Mouse (Mus musculus) urinary bladder, postnatal 10 days (tissue): Measurements from ENCODE around the gene Ppp1r15b.

Experiments
- DNase-seq: peaks from one replicate; pipeline ENCODE4 v3.0.0; 2022; ENCODE audit warnings: low spot score

Ppp1r15b gene

DNA sequence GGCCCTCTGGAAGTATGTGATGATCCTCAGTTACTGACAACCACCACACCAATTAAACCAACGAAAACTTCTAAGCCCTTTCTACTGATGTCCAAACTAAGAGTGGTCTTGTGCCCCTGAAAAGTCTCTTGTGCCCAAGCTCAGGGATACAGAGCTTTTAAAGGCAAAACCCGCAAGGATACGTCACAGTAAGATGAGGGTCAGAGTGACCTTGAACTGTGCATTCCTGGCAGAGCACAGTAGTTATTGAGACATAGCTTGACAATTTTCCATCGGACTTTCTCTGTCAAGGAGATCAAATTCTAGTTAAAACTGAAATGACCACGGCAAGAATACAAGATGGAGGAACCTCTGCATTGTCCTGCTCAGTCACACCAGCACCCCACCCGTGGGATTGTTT is 9.7 kb upstream of the Ppp1r15b start:
- no peak for DNase-seq

DNA sequence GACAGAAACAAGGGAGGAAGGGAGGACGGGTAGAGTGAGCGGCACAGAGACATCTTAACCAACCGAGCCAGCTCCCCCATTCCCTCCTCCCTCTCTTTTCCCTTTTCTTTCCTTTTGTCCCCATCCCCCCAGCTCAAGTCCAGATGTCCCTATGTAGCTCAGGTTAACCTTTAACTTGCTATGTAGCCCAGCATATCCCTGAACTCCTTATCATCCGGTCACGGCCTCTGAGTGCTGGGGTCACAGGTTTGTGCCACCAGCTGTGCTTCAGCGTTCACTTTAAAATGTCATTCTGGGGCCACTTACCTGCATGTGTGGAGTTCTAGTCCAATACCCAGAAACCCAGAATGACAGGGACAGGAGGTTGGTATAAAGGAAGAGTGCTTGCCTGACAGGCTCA is 6.8 kb upstream of the Ppp1r15b start:
- DNase-seq: no peak

GRCm38 (mm10) chr1:133125640-133126364 is 5.1 kb upstream of the Ppp1r15b start:
- DNase-seq: no peak

- no peak for DNase-seq
These were observed 4.6 kb upstream of the Ppp1r15b start for GRCm38 (mm10) chr1:133126365-133126740.

DNA sequence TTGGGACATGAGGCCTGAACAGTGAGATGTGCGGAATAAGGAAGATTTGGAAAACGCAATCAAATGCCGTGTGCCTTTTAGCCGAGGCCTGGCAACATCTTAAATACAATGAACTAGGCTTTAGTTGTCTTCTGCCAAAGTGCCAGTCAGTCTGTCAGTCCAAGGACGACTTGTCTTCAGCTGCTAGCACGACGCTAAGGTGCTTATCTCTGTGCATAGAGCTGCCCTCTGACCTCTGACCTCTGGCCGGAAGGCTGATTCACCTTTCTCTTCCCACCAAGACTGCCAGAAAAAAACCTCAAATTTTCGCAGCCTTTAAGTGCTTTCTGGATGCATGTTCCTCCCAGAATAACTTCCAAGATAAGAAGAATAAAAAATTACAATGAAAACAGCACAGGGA is 3.6 kb upstream of the Ppp1r15b start:
- no peak for DNase-seq

DNA sequence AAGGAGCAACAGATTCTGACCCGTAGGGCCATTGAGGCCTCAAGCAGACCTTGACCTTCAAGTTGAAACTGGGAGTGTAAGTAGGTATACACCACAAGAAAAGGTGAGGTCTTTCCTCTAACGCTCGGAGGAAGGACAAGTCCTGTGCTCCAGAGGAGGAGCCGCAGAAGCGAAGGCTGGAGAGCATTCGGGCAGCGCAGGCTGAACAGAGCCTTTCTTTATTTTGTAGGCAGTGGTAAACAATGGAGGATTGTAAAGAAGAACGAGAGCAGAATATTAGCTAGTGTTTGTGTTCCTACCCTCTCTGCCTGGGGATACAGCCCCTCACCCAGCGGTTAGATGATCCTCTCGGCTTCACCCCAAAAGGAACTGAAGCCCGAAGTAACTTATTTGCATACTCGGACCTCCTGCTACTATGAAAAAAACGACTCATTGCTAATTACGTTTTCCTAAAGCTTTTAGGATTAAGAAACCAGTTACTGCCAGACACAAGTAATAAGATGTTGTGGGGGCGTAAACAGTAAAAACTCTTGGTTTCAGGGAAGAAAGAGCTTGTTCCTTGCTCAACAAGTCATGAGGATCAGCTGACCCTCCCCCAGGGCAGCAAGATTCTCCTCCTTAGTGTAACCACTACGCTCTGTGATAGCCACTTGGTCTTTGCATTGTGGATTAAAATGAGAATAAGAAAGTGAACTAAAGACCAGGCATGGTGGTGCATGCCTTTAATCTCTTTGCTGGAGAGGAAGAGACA is 1.3 kb upstream of the Ppp1r15b start:
- DNase-seq: no peak

DNA sequence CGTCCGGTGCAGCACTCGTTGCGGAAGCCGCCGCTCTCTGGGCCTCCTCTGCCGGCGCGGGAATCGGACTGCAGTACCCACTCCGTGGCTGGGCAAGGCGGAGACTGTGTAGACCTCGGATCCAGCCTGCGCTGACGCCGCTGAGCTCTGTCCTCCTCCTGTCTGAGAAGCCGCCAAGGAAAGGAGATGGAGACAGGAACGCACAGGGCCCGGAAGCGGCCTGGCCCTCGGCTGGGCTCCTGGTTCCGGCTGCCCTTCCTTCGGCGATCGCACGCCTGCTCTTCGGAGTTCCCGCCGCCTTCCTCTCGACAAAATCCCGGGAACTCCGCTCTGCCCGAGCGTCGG is 590 bp downstream of the Ppp1r15b start:
- DNase-seq: no peak

DNA sequence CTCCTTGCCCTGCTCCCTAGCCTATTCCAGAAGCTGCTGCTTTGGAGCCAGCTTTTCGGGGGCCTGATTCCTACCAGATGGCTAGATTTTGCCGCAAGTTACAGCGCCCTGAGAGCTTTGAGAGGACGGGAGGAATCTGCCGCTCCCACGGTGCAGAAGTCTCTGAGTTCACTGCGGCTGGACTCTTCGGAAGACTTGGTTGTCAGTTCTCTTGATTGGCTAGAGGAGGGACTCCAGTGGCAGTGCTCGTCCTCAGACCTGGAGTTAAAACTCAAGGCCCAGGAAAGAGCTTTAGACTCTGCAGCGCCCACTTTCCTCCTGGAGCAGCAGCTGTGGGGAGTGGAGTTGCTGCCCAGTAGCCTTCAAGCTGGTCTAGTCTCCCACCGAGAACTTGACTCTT is 993 bp downstream of the Ppp1r15b start:
- no peak for DNase-seq

DNA sequence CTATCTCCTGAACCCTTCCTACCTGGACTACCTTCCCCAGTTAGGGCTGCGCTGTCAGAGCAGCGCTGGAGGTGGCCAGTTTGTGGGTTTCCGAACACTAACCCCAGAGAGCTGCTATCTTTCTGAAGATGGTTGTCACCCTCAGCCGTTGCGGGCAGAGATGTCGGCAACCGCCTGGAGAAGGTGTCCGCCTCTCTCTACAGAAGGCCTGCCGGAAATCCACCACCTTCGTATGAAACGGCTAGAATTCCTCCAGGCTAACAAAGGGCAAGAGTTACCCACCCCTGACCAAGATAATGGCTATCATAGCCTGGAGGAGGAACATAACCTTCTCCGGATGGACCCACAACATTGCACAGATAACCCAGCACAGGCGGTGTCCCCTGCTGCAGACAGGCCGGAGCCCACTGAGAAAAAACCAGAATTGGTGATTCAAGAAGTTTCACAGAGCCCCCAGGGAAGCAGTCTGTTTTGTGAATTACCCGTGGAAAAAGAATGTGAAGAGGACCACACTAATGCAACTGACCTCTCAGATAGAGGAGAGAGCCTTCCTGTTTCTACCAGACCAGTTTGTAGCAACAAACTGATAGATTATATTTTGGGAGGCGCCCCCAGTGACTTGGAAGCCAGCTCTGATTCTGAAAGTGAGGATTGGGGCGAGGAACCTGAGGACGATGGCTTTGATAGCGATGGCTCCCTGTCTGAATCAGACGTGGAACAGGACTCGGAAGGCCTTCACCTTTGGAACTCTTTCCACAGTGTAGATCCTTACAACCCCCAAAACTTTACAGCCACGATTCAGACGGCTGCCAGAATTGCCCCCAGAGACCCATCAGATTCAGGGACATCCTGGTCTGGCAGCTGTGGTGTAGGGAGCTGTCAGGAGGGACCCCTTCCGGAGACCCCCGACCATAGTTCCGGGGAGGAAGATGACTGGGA is 1.7 kb downstream of the Ppp1r15b start:
- DNase-seq: no peak

GRCm38 (mm10) chr1:133133425-133133824 is 2.5 kb downstream of the Ppp1r15b start:
- DNase-seq: no peak

- no peak for DNase-seq
These were observed 3.1 kb downstream of the Ppp1r15b start for GRCm38 (mm10) chr1:133134071-133134470.

DNA sequence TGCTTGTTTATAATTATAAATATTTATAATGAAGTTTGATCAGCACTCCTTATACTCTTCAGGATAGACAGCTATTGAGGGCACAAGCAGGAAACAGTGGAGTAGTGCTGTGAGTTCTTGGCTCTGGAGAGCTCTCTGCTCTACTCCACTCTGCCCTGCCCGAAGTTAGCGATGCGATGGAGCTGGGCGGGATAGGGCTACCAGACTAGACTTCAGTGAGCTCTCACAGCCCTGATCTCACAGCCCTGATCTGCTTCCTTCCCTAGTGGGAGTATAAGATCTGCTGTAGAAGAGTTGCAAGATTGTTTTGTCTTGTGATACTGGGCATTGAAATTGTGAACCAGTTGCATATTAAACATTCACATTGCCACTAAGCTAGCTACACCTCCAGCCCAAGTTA is 3.9 kb downstream of the Ppp1r15b start:
- DNase-seq: no peak

DNA sequence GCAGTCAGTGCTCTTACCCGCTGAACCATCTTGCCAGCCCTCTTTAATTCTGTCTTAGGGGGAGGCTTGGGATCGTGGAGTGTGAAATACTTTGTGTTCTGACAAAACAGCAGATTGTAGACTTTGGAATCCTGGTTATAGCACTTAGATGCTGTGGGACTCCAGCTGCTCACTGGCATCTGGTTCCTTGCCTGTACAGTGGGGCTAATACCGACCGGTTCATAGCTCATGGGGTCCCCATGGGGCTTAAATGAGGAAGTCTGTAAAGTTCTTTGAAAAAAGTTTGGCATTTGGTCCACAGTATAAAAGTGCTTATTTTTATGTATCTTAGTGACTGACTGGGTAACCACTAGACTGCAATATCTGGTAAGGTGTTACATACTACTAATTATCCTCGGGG is 4.9 kb downstream of the Ppp1r15b start:
- no peak for DNase-seq

DNA sequence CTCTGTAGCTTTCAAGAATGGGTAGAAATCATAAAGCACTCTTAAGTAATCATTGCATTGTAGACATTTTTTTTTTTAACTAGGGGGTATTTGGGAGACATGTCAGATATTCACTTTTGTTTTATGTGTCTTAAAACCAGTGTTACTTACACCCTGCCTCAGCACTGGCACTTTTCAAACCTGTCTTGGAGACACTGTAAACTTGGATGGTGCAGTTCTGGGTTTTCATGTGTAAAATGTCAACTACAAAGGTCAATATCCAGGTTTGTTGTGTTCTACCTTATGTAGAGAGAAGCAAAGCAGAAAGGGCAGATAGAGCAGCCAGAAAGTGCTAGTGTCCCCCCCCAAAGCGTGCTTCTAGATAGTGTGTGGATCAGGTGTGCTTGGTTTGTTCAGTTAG is 7.5 kb downstream of the Ppp1r15b start:
- DNase-seq: no peak

DNA sequence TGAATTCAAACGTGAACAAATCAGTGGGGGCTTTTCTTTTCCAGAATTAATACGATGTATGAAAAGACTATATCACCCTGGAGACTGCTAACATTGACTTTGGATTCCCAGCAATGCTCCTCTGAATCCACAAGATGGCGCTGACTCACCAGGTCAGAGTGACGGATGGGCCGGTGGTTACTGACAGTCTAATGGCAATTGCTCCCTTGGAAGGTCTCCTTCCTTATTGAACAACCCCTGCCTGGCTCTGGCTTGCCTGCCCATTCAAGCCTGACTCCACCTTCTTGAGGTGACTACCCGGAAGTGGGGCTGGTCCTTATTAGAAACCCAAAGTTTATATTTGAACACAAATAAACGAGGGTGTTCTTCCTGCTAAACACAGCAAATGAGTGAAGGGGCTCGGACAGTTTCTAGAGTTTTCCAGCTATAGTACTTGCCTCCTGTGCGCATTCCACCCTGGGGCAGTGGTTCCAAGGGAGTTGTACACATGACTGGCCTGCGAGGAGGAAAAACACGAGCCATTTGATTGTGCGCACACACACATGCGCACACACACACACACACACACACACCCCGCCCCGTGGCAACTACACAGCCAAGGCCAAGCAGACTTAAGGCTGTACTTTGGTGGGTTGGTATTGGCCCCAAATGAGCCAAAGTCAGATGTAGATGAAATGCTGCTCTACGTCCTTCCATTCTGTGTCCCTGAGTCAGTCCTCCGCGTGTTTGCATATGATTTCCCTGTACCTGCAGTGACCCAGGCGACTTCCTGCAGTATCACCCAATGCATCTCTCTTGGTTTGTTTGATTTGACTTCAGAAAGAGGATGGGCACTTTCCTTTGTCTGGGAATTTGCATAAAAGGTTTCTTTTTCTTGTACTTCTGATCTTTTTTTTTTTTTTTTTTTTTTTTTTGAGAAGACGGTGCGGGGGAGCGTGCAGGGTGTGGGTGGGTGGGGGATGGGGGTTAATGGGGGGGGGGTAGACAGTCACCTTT is 15.4 kb downstream of the Ppp1r15b start:
- DNase-seq: no peak

DNA sequence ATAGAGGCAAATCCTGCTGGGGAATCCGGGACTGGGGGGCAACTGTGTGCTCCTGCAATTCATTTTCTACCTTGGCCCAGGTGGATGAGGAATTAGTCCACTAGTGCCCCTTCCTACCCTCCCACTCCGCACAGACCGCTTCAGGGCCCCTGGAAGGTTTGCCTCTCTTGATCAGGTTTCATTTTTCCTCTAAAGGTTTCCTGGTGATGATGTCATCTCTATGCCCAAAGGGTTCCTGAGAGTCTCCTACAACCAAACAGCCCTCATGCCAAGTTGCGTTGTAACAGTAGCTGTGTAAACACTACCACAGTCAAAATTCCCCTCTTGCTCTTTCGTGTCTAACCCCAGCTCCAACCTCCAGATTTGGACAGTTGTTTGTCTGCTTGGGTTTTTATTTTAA is 16.4 kb downstream of the Ppp1r15b start:
- no peak for DNase-seq

- DNase-seq: no peak
These were observed 17.2 kb downstream of the Ppp1r15b start for GRCm38 (mm10) chr1:133148122-133148521.

GRCm38 (mm10) chr1:133150556-133150955 is 19.6 kb downstream of the Ppp1r15b start:
- no peak for DNase-seq

- no peak for DNase-seq
These were observed 21.3 kb downstream of the Ppp1r15b start for GRCm38 (mm10) chr1:133152213-133152612.

GRCm38 (mm10) chr1:133155270-133155669 is 24.3 kb downstream of the Ppp1r15b start:
- no peak for DNase-seq

DNA sequence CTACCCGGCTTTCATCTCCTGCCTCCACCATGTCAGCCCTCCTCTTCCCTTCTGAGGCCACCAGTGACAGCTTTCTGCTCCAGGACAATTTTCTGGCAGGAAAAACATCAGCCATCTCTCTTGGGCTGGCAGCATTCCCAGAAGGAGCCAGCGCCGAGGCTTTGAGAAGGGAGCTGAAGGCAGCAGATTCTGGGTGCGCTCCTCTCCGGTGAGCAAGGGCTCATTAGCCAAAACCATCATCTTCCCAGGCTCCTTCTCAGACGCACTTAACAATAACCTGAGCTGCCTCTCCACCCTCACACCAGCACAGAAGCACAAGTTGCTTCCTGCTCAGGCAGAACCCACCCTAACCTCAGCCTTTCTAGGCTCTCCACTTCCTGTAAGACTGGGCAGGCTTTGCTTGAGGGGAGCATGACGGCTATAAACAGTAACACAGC is 28.2 kb downstream of the Ppp1r15b start:
- no peak for DNase-seq
